Mouse (Mus musculus) hindbrain, embryonic 12.5 days (tissue): ENCODE results near the gene Gpkow. TPM values are rescaled to one million over a fixed set of nuclear protein-coding genes. Genes with fewer than 3 reads are reported as not detected.
"Not testable (repeated sequence)": the region's sequence is repeated elsewhere in the genome, so short reads cannot be mapped to it uniquely, and the experiment has no call there.

Experiments
- ATAC-seq: fragments of 200-750 bp; cut with Nextera tagmentation; 2 replicates; pipeline ENCODE4 v1.8.0; 2017; ENCODE audit warnings: moderate TSS enrichment; ENCODE audit not compliant: low FRiP score
- H3K27ac ChIP-seq: fragments of 300-500 bp; sonication (generic); 2 replicates; pipeline ENCODE4 v1.5.1; 2016; ENCODE audit warnings: mild to moderate bottlenecking
- H3K27me3 ChIP-seq: fragments of 300-500 bp; sonication (generic); 2 replicates; pipeline ENCODE4 v1.6.1; 2016; ENCODE audit warnings: mild to moderate bottlenecking
- H3K36me3 ChIP-seq: fragments of 300-500 bp; sonication (generic); 2 replicates; pipeline ENCODE4 v1.6.1; 2016; ENCODE audit warnings: mild to moderate bottlenecking
- H3K4me1 ChIP-seq: fragments of 300-500 bp; sonication (generic); 2 replicates; pipeline ENCODE4 v1.6.1; 2016
- H3K4me2 ChIP-seq: fragments of 300-500 bp; sonication (generic); replicated peaks from 2 replicates; pipeline ENCODE4 v1.6.1; 2016; ENCODE audit warnings: mild to moderate bottlenecking
- H3K4me3 ChIP-seq: fragments of 300-500 bp; sonication (generic); 2 replicates; pipeline ENCODE4 v1.5.1; 2016; ENCODE audit warnings: mild to moderate bottlenecking
- H3K9ac ChIP-seq: fragments of 300-500 bp; sonication (generic); 2 replicates; pipeline ENCODE4 v1.6.1; 2016; ENCODE audit warnings: mild to moderate bottlenecking, moderate library complexity
- H3K9me3 ChIP-seq: fragments of 300-500 bp; sonication (generic); replicated peaks from 2 replicates; pipeline ENCODE4 v1.6.1; 2016; ENCODE audit warnings: mild to moderate bottlenecking
- WGBS: fragments of 180-500 bp; shearing (Covaris S2); methylation state at CpG from one replicate; pipeline ENCODE4 v1.1.7; 2016; 5-methylcytosine and 5-hydroxymethylcytosine counted together
- polyA plus RNA-seq: library from polyadenylated mRNA; unstranded; fragments of >200 nt; fragmentation: Nextera tagmentation; extraction: Ambion mirVana; gene quantifications from 2 replicates; pipeline ENCODE4 v1.2.1, GENCODE M21; 2016

Gene Gpkow
- polyA plus RNA-seq, 1 experiment from 2014 or later = 46.4 TPM

- Histone ChIP-seq H3K4me2 (peak overlapping the region; percentile 56), H3K27ac (no peak overlapping the region)
- no peak; the same call in 1 of the 2 replicates for ATAC-seq
Observed at GRCm38 (mm10) chrX:7728922-7729265, 32.0 kb downstream of the Gpkow start.

DNA sequence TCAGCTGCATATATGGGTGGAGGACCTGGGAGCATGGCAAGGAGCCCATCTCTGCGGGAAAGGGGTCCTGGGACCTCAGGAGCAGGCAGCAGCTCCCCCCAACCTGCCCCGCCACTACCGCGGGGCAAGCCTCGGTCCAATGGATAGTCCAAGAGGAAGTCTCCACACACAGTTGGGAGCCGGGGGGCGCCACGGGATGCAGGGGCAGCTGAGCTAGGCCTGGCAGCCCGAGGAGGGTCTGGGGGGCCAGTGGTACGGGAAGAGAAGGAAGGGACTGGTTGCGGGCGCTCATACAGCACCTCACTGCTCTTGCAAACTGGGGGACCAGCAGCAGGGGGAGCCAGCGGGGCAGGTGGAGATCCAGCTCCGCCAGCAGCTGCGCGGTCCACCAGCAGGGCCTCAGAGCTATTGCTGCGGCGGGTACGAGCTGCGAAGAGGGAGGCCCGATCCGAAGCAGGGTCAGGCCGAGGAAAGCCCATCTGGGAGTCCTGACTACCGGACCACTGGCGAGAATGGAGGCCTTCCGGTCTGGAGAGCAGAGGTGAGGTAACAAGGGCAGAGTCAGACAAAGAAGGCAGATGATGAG, 36.7 kb downstream of the Gpkow start:
- no peak for ATAC-seq
- H3K4me2 ChIP-seq = no peak overlapping the region

More at GRCm38 (mm10) chrX:7728922-7729265, 32.0 kb downstream of the Gpkow start:
- Histone ChIP-seq H3K9ac (peak overlapping the region; percentile 55), H3K4me1 (peaks cover 4% of the 10 kb centered on the region; the same call in 1 of the 2 replicates), H3K4me3 (peak overlapping the region; percentile 41), H3K9me3 (no peaks in the 10 kb centered on the region), H3K36me3 (peaks cover 14% of the 10 kb centered on the region), H3K27me3 (no peaks in the 10 kb centered on the region)
- 33% methylated on average over 4 of the region's 4 CpGs for WGBS

DNA sequence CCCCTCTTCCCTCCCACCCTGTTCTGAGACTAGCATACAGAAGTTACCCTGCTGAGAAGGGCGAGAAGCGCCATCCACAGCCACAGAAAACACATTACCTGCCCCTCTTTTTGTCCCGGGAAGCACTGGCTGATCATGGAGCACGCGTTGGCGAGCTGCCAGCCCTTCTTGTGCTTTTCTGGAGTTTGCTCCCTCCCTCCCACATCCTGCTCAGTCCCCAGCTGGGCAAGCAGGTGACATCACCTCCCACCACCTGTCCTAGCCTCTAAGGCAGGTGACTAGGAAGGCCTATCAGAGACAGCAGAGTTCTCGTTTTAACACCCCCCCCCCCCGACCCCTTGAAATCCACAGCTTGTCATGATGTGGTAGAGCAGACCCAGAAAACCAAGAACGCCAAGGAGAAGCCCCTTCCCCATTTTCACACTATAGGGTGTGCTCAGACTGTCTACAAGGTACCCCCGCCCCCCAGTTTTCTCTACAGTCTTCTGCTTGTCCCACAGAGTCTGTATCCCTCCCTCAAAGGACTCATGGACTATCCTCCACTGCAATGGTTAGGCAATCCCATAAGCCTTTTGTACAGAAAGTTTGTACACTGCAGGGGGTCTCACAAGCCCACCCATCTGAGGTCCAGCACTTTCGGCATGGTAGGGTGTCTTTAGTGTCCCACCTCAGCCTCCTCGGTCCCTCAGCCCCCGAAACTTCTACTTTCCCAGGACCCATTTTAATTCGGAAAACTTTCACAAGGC, 42.6 kb downstream of the Gpkow start:
- Histone ChIP-seq H3K4me3 (no peak overlapping the region), H3K9me3 (no peaks in the 10 kb centered on the region), H3K9ac (no peak overlapping the region), H3K4me2 (no peak overlapping the region), H3K27ac (no peak overlapping the region), H3K36me3 (0 out of 2 replicates have a peak, but pooled peaks cover 11% of the 10 kb centered on the region), H3K4me1 (no peaks in the 10 kb centered on the region), H3K27me3 (no peaks in the 10 kb centered on the region)
- 69% methylated on average over 14 of the region's 14 CpGs for WGBS
- ATAC-seq = no peak

More for the DNA sequence above, 36.7 kb downstream of the Gpkow start:
- Histone ChIP-seq H3K36me3 (peaks cover 11% of the 10 kb centered on the region; the same call in 1 of the 2 replicates), H3K9ac (no peak overlapping the region), H3K27ac (no peak overlapping the region), H3K27me3 (no peaks in the 10 kb centered on the region), H3K9me3 (no peaks in the 10 kb centered on the region), H3K4me3 (no peak overlapping the region), H3K4me1 (peaks cover 4% of the 10 kb centered on the region; the same call in 1 of the 2 replicates)
- WGBS = 38% methylated on average over 24 of the region's 26 CpGs

- 65% methylated on average over 10 of the region's 10 CpGs for WGBS
- H3K4me1 ChIP-seq = no peaks in the 10 kb centered on the region
- no peaks in the 10 kb centered on the region for H3K9me3 ChIP-seq
- H3K27me3 ChIP-seq = no peaks in the 10 kb centered on the region
- H3K27ac ChIP-seq = no peak overlapping the region
- H3K4me3 ChIP-seq = no peak overlapping the region
- 0 out of 2 replicates have a peak, but pooled peaks cover 11% of the 10 kb centered on the region for H3K36me3 ChIP-seq
- H3K9ac ChIP-seq = no peak overlapping the region
- no peak for ATAC-seq
- H3K4me2 ChIP-seq = no peak overlapping the region
Observed at GRCm38 (mm10) chrX:7740082-7740819, 43.3 kb downstream of the Gpkow start.

DNA sequence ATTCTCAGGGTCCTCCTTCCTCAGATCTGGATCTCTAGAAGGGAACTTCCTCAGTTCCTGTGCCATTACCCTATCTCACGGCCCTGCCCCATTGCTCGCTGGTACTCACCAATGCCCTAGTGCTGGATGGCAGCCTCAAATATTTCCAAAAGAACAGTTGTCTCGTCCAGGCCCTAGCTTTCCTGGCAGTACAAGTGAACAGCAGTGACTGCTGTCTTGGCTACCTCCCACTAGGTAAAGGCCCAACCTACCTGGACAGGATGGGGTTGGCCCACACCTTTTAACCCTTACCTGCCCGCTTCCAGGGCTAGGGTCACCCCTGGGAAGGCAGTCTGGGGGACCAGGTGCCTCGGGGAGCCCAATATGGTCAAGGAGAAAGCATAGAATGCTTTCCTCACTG, 44.2 kb downstream of the Gpkow start:
- H3K27me3 ChIP-seq = no peaks in the 10 kb centered on the region
- H3K4me1 ChIP-seq = no peaks in the 10 kb centered on the region
- 79% methylated on average over 5 of the region's 5 CpGs for WGBS
- H3K4me2 ChIP-seq = no peak overlapping the region
- H3K9ac ChIP-seq = no peak overlapping the region
- no peak overlapping the region for H3K4me3 ChIP-seq
- H3K9me3 ChIP-seq = no peaks in the 10 kb centered on the region
- 0 out of 2 replicates have a peak, but pooled peaks cover 11% of the 10 kb centered on the region for H3K36me3 ChIP-seq
- H3K27ac ChIP-seq = no peak overlapping the region
- ATAC-seq = no peak

GRCm38 (mm10) chrX:7743470-7743869, 46.5 kb downstream of the Gpkow start:
- 47% methylated on average over 5 of the region's 5 CpGs for WGBS
- no peaks in the 10 kb centered on the region for H3K36me3 ChIP-seq

DNA sequence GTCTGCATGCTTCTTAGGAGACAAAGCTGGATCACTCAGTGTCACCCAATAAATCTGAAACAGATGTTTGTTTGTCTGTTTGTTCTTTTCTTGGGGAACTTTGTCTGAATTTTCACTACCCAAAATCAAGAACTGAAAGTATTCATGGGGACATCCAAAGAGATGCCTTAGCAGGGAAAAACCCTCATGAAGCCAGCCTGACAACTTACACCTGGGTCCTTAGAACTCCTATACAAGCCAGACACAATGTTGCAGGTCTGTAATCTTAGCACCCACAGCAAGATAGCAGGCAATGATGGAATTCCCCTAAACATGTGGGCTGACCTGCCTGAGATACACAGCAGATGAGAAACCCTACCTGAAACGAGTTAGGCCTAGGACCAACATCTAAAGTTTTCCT, 48.0 kb downstream of the Gpkow start:
- ATAC-seq = no peak
- no peaks in the 10 kb centered on the region for H3K36me3 ChIP-seq
- no peak overlapping the region for H3K4me3 ChIP-seq
- H3K9me3 ChIP-seq = no peaks in the 10 kb centered on the region
- 0 out of 2 replicates have a peak, but pooled peaks cover 2% of the 10 kb centered on the region for H3K4me1 ChIP-seq
- WGBS = 56% methylated on average over 1 of the region's 1 CpGs
- H3K27me3 ChIP-seq = no peaks in the 10 kb centered on the region
- H3K27ac ChIP-seq = no peak overlapping the region
- no peak overlapping the region for H3K9ac ChIP-seq
- H3K4me2 ChIP-seq = no peak overlapping the region

More at GRCm38 (mm10) chrX:7743470-7743869, 46.5 kb downstream of the Gpkow start:
- Histone ChIP-seq H3K4me2 (no peak overlapping the region), H3K27me3 (no peaks in the 10 kb centered on the region), H3K27ac (no peak overlapping the region), H3K4me1 (no peaks in the 10 kb centered on the region), H3K9ac (no peak overlapping the region), H3K4me3 (no peak overlapping the region), H3K9me3 (no peaks in the 10 kb centered on the region)
- ATAC-seq = no peak

GRCm38 (mm10) chrX:7745429-7745828, 48.5 kb downstream of the Gpkow start:
- Histone ChIP-seq H3K27ac (no peak overlapping the region), H3K9me3 (no peaks in the 10 kb centered on the region), H3K27me3 (no peaks in the 10 kb centered on the region), H3K4me2 (no peak overlapping the region), H3K4me3 (no peak overlapping the region), H3K36me3 (no peaks in the 10 kb centered on the region), H3K4me1 (0 out of 2 replicates have a peak, but pooled peaks cover 3% of the 10 kb centered on the region), H3K9ac (no peak overlapping the region)
- ATAC-seq = no peak
- WGBS = 92% methylated on average over 8 of the region's 8 CpGs

DNA sequence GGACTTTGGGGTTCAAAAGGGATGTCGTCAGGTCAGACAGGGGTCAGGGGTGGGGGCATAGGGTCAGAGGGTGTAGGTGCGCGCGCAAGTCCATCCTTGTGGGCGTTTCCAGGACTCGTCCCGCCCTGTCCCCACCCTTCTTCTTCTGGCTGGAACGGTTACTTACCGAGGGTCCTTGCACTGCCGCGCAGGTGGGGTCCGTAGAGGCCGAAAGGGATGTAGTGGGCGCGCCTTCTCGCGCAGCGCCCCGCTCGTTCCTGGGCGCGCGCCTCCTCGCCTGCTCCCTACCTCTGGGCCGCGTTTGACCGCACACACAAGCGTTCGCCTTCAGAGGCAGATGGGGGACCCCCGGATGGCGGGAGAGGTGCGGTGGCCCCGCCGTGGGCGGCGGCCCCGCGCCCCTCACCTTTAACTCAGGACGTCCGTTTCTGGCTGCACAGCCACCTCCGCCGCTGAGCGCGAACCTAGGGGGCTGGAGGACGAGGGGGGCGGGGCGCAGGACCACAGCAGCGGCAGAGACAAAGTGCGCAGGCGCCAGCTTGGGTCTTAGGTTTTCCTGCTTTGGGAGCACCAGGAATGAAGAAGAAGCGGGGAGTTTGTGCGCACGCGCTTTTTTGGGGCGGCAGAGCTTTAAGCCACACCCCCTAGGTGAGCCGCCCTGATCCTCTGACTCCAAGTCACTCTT, 53.6 kb downstream of the Gpkow start, which contains the start of gene Ccdc120:
Gene Ccdc120 (minus strand): TSS at position 474 of the 685 bp plus-strand sequence.
- H3K27ac ChIP-seq = no peak within 1 kb of the TSS
- H3K36me3 ChIP-seq = no peaks in the 10 kb centered on the region
- ATAC-seq = peak; percentile 88
- H3K9ac ChIP-seq = peak within 1 kb of the TSS; percentile 76
- no peaks in the 10 kb centered on the region for H3K9me3 ChIP-seq
- WGBS = 11% methylated on average over 44 of the region's 56 CpGs
- peak within 1 kb of the TSS; percentile 63 for H3K4me3 ChIP-seq
- H3K4me1 ChIP-seq = 0 out of 2 replicates have a peak, but pooled peaks cover 3% of the 10 kb centered on the region
- H3K27me3 ChIP-seq = no peaks in the 10 kb centered on the region
- peak within 1 kb of the TSS; percentile 52 for H3K4me2 ChIP-seq

GRCm38 (mm10) chrX:7753627-7754026, 56.7 kb downstream of the Gpkow start:
- not testable (repeated sequence) for H3K4me2 ChIP-seq, H3K27me3 ChIP-seq, H3K4me3 ChIP-seq, H3K9ac ChIP-seq, H3K27ac ChIP-seq, H3K9me3 ChIP-seq, H3K4me1 ChIP-seq, H3K36me3 ChIP-seq
- 13% methylated on average over 3 of the region's 3 CpGs for WGBS
- ATAC-seq = 0 out of 2 replicates have a peak, but pooled peaks have one; percentile 47
